Mouse (Mus musculus): ENCODE data around the gene Npas1. TPM values are rescaled to one million over a fixed set of nuclear protein-coding genes. Genes with fewer than 3 reads are reported as not detected.

Gene Npas1
- polyA plus RNA-seq, 1 experiment from 2014 or later = 0.47 TPM

- peaks cover 71% of the 10 kb centered on the region for H3K27me3 ChIP-seq
- no peak for ATAC-seq (ENCODE audit: insufficient number of reproducible peaks, low FRiP score, low TSS enrichment, low read depth)
- H3K4me2 ChIP-seq (replicated peaks) = no peak overlapping the region
- no peak overlapping the region for H3K27ac ChIP-seq (replicated peaks)
- no peaks in the 10 kb centered on the region for H3K9me3 ChIP-seq (replicated peaks)
- peaks cover 22% of the 10 kb centered on the region; the same call in 1 of the 2 replicates for H3K4me1 ChIP-seq
- H3K36me3 ChIP-seq = no peaks in the 10 kb centered on the region
- H3K4me3 ChIP-seq (replicated peaks) = no peak overlapping the region
- WGBS = 35% methylated on average over 9 of the region's 9 CpGs
- no peak overlapping the region for H3K9ac ChIP-seq
These were observed 6.0 kb downstream of the Npas1 start for GRCm38 (mm10) chr7:16471549-16471948.

- 10% methylated on average over 5 of the region's 5 CpGs for WGBS
- ATAC-seq (ENCODE audit: insufficient number of reproducible peaks, low FRiP score, low TSS enrichment, low read depth) = no peak
- Histone ChIP-seq H3K4me3 (replicated peaks) (no peak overlapping the region), H3K36me3 (no peaks in the 10 kb centered on the region), H3K4me2 (replicated peaks) (no peak overlapping the region), H3K4me1 (peaks cover 3% of the 10 kb centered on the region; the same call in 1 of the 2 replicates), H3K9me3 (replicated peaks) (no peaks in the 10 kb centered on the region), H3K27me3 (peaks cover 38% of the 10 kb centered on the region), H3K27ac (replicated peaks) (no peak overlapping the region), H3K9ac (no peak overlapping the region)
These were observed 9.4 kb downstream of the Npas1 start for GRCm38 (mm10) chr7:16468115-16468514.

- H3K4me2 ChIP-seq (replicated peaks) = no peak overlapping the region
- peaks cover 24% of the 10 kb centered on the region for H3K27me3 ChIP-seq
- WGBS = 69% methylated on average over 4 of the region's 4 CpGs
- no peak overlapping the region for H3K9ac ChIP-seq
- H3K9me3 ChIP-seq (replicated peaks) = no peaks in the 10 kb centered on the region
- H3K4me1 ChIP-seq = no peaks in the 10 kb centered on the region
- no peak overlapping the region for H3K27ac ChIP-seq (replicated peaks)
- H3K4me3 ChIP-seq (replicated peaks) = no peak overlapping the region
- no peak for ATAC-seq (ENCODE audit: insufficient number of reproducible peaks, low FRiP score, low TSS enrichment, low read depth)
- H3K36me3 ChIP-seq = no peaks in the 10 kb centered on the region
These were observed 11.0 kb downstream of the Npas1 start for GRCm38 (mm10) chr7:16466565-16466964.

GRCm38 (mm10) chr7:16465568-16465967 lies 12.0 kb downstream of the Npas1 start:
- no peak overlapping the region for H3K27ac ChIP-seq (replicated peaks)
- H3K36me3 ChIP-seq = no peaks in the 10 kb centered on the region
- no peak overlapping the region for H3K4me3 ChIP-seq (replicated peaks)
- H3K4me2 ChIP-seq (replicated peaks) = no peak overlapping the region
- ATAC-seq (ENCODE audit: insufficient number of reproducible peaks, low FRiP score, low TSS enrichment, low read depth) = no peak
- H3K9me3 ChIP-seq (replicated peaks) = no peaks in the 10 kb centered on the region
- no peak overlapping the region for H3K9ac ChIP-seq
- H3K4me1 ChIP-seq = no peaks in the 10 kb centered on the region
- 87% methylated on average over 5 of the region's 5 CpGs for WGBS
- peaks cover 15% of the 10 kb centered on the region for H3K27me3 ChIP-seq

DNA sequence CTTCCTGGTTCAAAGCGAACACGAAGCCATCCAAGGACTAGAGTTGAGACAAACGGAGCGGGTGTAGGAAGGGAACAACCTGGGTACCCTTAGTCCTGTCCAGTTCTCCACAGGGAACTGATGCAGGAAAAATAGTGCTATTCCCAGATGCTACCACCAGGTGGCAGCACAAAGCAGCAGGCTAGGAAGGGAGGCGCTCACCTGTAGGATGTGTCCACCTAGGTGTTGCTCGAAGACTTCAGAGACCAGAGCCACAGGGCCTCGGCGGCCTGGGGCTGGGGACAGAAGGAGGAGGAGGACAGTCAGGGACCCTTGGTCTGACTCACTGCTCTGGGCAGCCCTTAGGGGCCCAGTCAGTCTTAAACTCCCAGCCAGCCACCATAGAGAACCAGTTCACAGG lies 12.4 kb downstream of the Npas1 start:
- Histone ChIP-seq H3K27me3 (peaks cover 15% of the 10 kb centered on the region), H3K4me1 (no peaks in the 10 kb centered on the region), H3K4me2 (replicated peaks) (no peak overlapping the region), H3K27ac (replicated peaks) (no peak overlapping the region), H3K4me3 (replicated peaks) (no peak overlapping the region), H3K9ac (no peak overlapping the region), H3K36me3 (no peaks in the 10 kb centered on the region), H3K9me3 (replicated peaks) (no peaks in the 10 kb centered on the region)
- peak; percentile 7; the same call in 1 of the 2 replicates for ATAC-seq (ENCODE audit: insufficient number of reproducible peaks, low FRiP score, low TSS enrichment, low read depth)
- 12% methylated on average over 8 of the region's 8 CpGs for WGBS

- Histone ChIP-seq H3K27ac (replicated peaks) (no peak overlapping the region), H3K36me3 (no peaks in the 10 kb centered on the region), H3K9me3 (replicated peaks) (no peaks in the 10 kb centered on the region), H3K4me1 (no peaks in the 10 kb centered on the region), H3K4me2 (replicated peaks) (no peak overlapping the region), H3K27me3 (peaks cover 3% of the 10 kb centered on the region; the same call in 1 of the 2 replicates), H3K9ac (no peak overlapping the region), H3K4me3 (replicated peaks) (no peak overlapping the region)
- ATAC-seq (ENCODE audit: insufficient number of reproducible peaks, low FRiP score, low TSS enrichment, low read depth) = no peak
- under 1% methylated on average over 14 of the region's 14 CpGs for WGBS
These were observed 14.3 kb downstream of the Npas1 start for GRCm38 (mm10) chr7:16463214-16463613.

DNA sequence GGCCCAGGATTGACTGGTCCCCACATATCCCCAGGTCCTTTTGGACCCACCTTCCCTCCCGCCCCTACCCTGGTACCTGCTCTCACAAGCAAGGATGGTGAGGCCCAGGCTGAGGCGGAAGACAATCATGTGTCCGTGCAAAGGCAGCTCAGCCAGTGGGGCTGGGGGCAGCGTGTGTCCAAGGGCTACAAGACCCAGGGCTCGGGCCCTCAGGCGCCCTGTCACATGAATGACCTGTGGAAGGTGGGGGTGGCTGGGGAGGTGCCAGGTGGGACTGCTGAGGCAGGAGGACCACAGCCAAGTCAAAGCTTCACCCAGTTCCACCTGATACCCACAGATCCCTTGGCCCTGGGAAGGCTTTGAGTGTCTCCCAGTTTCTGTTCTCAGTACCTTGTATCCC lies 15.8 kb downstream of the Npas1 start:
- WGBS = 84% methylated on average over 6 of the region's 6 CpGs
- H3K27me3 ChIP-seq = no peaks in the 10 kb centered on the region; the same call in 1 of the 2 replicates
- H3K36me3 ChIP-seq = peaks cover 3% of the 10 kb centered on the region
- H3K4me3 ChIP-seq (replicated peaks) = no peak overlapping the region
- H3K9me3 ChIP-seq (replicated peaks) = no peaks in the 10 kb centered on the region
- no peak overlapping the region for H3K9ac ChIP-seq
- ATAC-seq (ENCODE audit: insufficient number of reproducible peaks, low FRiP score, low TSS enrichment, low read depth) = no peak
- H3K4me1 ChIP-seq = no peaks in the 10 kb centered on the region
- no peak overlapping the region for H3K4me2 ChIP-seq (replicated peaks)
- no peak overlapping the region for H3K27ac ChIP-seq (replicated peaks)

DNA sequence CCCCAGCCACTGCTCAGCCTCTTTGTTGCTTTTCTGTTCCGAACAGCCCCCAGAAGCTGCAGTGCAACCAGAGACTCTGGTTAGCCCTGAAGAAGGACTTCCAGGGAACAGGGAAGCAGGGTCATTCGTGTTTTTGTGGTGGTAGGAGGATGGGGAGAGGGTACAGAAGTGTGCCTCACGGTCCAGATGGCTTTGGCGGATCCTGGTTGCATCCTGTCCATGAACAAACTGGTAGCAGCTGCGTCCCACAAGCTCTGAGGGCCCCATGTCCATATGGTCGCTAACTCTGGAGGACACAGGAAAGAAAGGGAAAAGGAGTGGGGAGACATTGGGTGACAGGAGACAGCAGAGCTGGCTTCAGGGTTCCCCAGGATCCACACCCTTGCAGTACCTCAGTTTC lies 16.4 kb downstream of the Npas1 start:
- no peak for ATAC-seq (ENCODE audit: insufficient number of reproducible peaks, low FRiP score, low TSS enrichment, low read depth)
- peaks cover 7% of the 10 kb centered on the region for H3K36me3 ChIP-seq
- 51% methylated on average over 6 of the region's 6 CpGs for WGBS
- H3K9me3 ChIP-seq (replicated peaks) = no peaks in the 10 kb centered on the region
- no peak overlapping the region for H3K9ac ChIP-seq
- H3K4me1 ChIP-seq = no peaks in the 10 kb centered on the region
- no peak overlapping the region for H3K4me3 ChIP-seq (replicated peaks)
- no peak overlapping the region for H3K4me2 ChIP-seq (replicated peaks)
- H3K27me3 ChIP-seq = no peaks in the 10 kb centered on the region; the same call in 1 of the 2 replicates
- H3K27ac ChIP-seq (replicated peaks) = no peak overlapping the region

- peaks cover 13% of the 10 kb centered on the region for H3K36me3 ChIP-seq
- H3K9ac ChIP-seq = no peak overlapping the region
- no peak overlapping the region for H3K27ac ChIP-seq (replicated peaks)
- no peak overlapping the region for H3K4me2 ChIP-seq (replicated peaks)
- H3K4me1 ChIP-seq = no peaks in the 10 kb centered on the region
- no peaks in the 10 kb centered on the region for H3K9me3 ChIP-seq (replicated peaks)
- no peak overlapping the region for H3K4me3 ChIP-seq (replicated peaks)
- no peak for ATAC-seq (ENCODE audit: insufficient number of reproducible peaks, low FRiP score, low TSS enrichment, low read depth)
- H3K27me3 ChIP-seq = no peaks in the 10 kb centered on the region; the same call in 1 of the 2 replicates
- 66% methylated on average over 13 of the region's 13 CpGs for WGBS
These were observed 17.0 kb downstream of the Npas1 start for GRCm38 (mm10) chr7:16460566-16460965.

DNA sequence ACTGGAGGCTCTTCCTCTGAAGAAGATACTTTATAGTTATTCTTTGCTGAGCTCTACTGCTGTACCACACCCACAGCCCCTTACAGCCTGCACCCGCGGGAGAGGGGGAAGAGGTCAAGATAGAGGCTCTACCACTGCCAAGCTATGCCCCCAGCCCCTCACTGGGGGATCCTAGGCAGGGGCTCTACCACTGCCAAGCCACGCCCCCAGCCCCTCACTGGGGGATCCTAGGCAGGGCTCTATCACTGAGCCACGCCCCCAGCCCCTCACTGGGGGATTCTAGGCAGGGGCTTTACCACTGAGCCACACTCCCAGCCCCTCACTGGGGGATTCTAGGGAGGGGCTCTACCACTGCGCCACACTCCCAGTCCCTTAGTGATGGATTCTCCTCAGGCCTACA lies 21.2 kb downstream of the Npas1 start:
- Histone ChIP-seq H3K36me3 (peaks cover 18% of the 10 kb centered on the region), H3K9ac (no peak overlapping the region), H3K4me3 (replicated peaks) (no peak overlapping the region), H3K27me3 (no peaks in the 10 kb centered on the region; the same call in 1 of the 2 replicates), H3K27ac (replicated peaks) (no peak overlapping the region), H3K9me3 (replicated peaks) (no peaks in the 10 kb centered on the region), H3K4me1 (peaks cover 10% of the 10 kb centered on the region; the same call in 1 of the 2 replicates), H3K4me2 (replicated peaks) (no peak overlapping the region)
- 80% methylated on average over 5 of the region's 5 CpGs for WGBS
- no peak for ATAC-seq (ENCODE audit: insufficient number of reproducible peaks, low FRiP score, low TSS enrichment, low read depth)

- 94% methylated on average over 14 of the region's 14 CpGs for WGBS
- no peaks in the 10 kb centered on the region for H3K27me3 ChIP-seq
- no peak overlapping the region for H3K27ac ChIP-seq (replicated peaks)
- peaks cover 18% of the 10 kb centered on the region for H3K36me3 ChIP-seq
- no peak overlapping the region for H3K4me3 ChIP-seq (replicated peaks)
- peaks cover 10% of the 10 kb centered on the region; the same call in 1 of the 2 replicates for H3K4me1 ChIP-seq
- ATAC-seq (ENCODE audit: insufficient number of reproducible peaks, low FRiP score, low TSS enrichment, low read depth) = no peak
- H3K9ac ChIP-seq = no peak overlapping the region
- no peak overlapping the region for H3K4me2 ChIP-seq (replicated peaks)
- H3K9me3 ChIP-seq (replicated peaks) = no peaks in the 10 kb centered on the region
These were observed 22.5 kb downstream of the Npas1 start for GRCm38 (mm10) chr7:16455016-16455415.

DNA sequence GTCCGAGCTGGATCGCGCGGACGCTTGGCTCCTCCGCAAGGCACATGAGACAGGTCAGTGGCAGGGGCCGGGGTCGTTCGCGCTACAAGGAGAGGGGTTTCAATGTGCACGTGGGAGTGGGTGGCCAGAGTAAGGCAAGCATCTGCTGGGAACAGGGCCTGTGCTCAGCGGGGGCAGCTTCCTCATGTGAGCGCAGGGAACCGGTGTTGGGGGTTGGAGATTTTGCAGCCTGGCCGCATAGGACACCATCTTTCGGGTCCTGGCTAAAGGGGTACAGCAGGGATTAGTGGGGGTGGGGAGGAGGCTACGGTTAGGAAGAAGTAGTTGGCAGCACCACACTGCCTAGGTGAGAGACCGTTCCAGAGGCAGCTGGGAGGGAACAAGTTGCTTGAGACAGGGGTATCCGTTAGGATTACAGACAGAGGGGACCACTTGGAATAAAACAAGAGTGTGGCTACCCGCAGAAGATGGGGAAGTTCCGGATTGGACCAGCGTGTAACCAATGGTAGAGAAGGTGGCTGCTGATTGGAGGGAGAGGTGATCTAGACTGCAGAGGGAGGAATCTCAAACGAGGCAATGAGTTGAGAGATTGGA lies 24.3 kb downstream of the Npas1 start:
- peak overlapping the region; percentile 79 for H3K4me3 ChIP-seq (replicated peaks)
- peaks cover 10% of the 10 kb centered on the region; the same call in 1 of the 2 replicates for H3K4me1 ChIP-seq
- H3K36me3 ChIP-seq = peaks cover 18% of the 10 kb centered on the region
- no peaks in the 10 kb centered on the region for H3K9me3 ChIP-seq (replicated peaks)
- peak overlapping the region; percentile 62 for H3K9ac ChIP-seq
- peak overlapping the region; percentile 55 for H3K27ac ChIP-seq (replicated peaks)
- peak overlapping the region; percentile 83 for H3K4me2 ChIP-seq (replicated peaks)
- WGBS = under 1% methylated on average over 23 of the region's 23 CpGs
- peak; percentile 40 for ATAC-seq (ENCODE audit: insufficient number of reproducible peaks, low FRiP score, low TSS enrichment, low read depth)
- no peaks in the 10 kb centered on the region for H3K27me3 ChIP-seq
